Mouse (Mus musculus): ENCODE measurements around the gene Nes. TPM values are rescaled to one million over a fixed set of nuclear protein-coding genes. Genes with fewer than 3 reads are reported as not detected.
A peak's percentile ranks its signal among the peaks of the same experiment; 100 is the strongest.

Nes gene
- total RNA-seq (2021): 1 to 10 TPM; 5.7 to 6.2 TPM
- long read RNA-seq, experiment 1, full-length matches to known transcripts: 4 of 6 reads
- long read RNA-seq, experiment 1, partial matches to known transcripts: 2 of 6 reads
- long read RNA-seq, experiment 1, other reads (novel, unspliced or antisense): 0 of 6 reads
- long read RNA-seq, experiment 2, full-length matches to known transcripts: 10 of 12 reads
- long read RNA-seq, experiment 2, partial matches to known transcripts: 0 of 12 reads
- long read RNA-seq, experiment 2, other reads (novel, unspliced or antisense): 2 of 12 reads

DNA sequence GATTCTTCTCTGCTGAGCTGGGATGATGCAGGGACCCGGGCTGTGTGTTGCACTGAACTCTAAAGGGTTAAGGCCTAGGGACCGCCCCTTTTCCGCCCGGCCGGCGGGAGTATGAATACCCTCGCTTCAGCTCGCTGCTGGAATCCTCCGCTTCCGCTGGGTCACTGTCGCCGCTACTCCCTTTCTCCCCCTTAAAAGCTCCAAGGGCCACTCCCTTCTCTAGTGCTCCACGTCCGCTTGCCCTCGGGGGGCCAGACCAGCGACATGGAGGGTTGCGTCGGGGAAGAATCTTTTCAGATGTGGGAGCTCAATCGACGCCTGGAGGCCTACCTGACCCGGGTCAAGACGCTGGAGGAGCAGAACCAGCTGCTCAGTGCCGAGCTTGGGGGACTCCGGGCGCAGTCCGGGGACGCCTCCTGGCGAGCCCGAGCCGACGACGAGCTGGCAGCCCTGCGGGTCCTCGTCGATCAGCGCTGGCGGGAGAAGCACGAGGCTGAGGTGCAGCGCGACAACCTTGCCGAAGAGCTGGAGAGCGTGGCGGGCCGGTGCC, at the start of gene Nes:
Nes (plus strand) TSS at position 140 of the 550 bp plus-strand sequence.
- TF ChIP-seq CTCF (IDR thresholded peaks at IDR 0.05): no peak
- peak within 1 kb of the TSS; percentile 46 for H3K4me3 ChIP-seq
- intact Hi-C loops (cut with DNase I): loop anchor here (1.0 kb wide), 2 partner anchors 16 to 100 kb away; no protein-coding TSS in a partner anchor
- no peak for DNase-seq (ENCODE audit: extremely low spot score in 1 of 2, low spot score in 2 of 2)
- H3K27ac ChIP-seq: 0 out of 2 replicates have a peak within 1 kb of the TSS, but pooled peaks have one; percentile 7

DNA sequence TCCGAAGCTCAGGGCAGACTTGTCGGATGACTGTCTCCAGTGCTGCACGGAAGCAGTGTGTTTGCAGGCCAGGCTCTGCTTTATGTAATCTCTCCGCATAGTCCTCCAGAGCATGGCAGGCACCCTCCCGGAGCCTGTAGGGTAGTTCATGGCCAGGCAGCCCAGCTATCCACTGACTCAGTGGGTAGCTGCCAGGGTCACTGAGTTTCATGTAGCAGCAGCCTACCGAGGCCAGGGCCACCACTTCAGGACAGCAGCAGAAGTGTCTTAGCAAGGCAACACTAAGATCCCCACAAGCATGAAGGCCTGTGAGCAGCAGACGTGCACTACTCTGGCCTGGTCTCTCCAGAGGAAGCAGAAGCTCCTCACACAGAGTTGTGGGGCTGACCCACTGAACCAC, 45.9 kb upstream of the Nes start:
- no peak overlapping the region for H3K4me3 ChIP-seq
- TF ChIP-seq CTCF (IDR thresholded peaks at IDR 0.05): no peak
- no peak for DNase-seq (ENCODE audit: extremely low spot score in 1 of 2, low spot score in 2 of 2)
- H3K27ac ChIP-seq: no peak overlapping the region
- intact Hi-C loops (cut with DNase I): no loop called here

- no peak for DNase-seq (ENCODE audit: extremely low spot score in 1 of 2, low spot score in 2 of 2)
- Histone ChIP-seq H3K4me3 (no peak overlapping the region), H3K27ac (no peak overlapping the region)
- TF ChIP-seq CTCF (IDR thresholded peaks at IDR 0.05): no peak
- intact Hi-C loops (cut with DNase I): no loop called here
Observed at GRCm38 (mm10) chr3:87927452-87927851, 43.4 kb upstream of the Nes start.

- intact Hi-C loops (cut with DNase I): loop anchor here (1.0 kb wide), 2 partner anchors 10 to 44 kb away; partner anchors contain the start of genes Mrpl24 and Prcc
Observed at GRCm38 (mm10) chr3:87929341-87930077, 41.4 kb upstream of the Nes start.

DNA sequence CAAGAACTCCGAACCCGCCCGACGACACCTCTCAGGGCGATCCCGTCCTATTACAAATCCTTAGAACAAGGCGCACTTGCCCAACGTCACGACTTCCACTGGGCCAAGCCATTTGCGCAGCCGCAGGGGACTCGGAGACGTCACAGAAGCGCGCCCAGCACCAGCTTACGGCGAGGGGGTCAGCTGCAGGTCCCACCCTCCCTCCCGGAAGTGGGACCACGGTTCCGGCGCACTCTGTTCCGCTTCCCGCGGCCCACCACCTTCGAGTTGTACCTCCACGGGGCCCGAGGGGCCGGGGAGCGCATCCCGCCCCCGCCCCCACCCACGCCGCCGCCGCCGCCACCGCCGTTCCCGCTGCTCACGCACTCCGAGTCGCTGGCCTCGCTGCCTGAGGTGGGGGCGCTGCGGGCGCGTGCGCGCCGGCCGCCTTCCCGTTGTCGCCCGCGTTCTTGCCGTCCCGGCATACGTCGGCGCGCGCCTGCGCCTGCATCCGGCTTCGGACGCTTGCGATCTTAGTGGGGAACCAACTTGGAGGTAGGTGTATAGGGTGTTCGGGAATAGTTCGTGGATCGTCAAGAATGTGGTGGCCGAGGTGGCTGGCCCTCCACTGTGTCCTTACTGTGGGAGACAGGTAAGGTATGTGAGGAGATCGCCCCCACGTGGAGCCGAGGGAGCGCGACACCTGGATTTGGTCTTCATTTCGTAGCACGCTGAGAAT, 40.6 kb upstream of the Nes start, which contains the start of the genes Isg20l2 and Rrnad1:
Isg20l2 (plus strand) TSS at position 237 of the 718 bp plus-strand sequence.
Rrnad1 (minus strand) TSS at position 640 of the 718 bp plus-strand sequence.
- peak; percentile 60 for TF ChIP-seq CTCF (IDR thresholded peaks at IDR 0.05)
- H3K4me3 ChIP-seq: peak within 1 kb of the TSS; percentile 83
- peak; percentile 96 to 99 for DNase-seq (ENCODE audit: extremely low spot score in 1 of 2, low spot score in 2 of 2)
- H3K27ac ChIP-seq: peak within 1 kb of the TSS; percentile 73
- intact Hi-C loops (cut with DNase I): loop anchor here (1.0 kb wide), 2 partner anchors 11 to 45 kb away; partner anchors contain the start of genes Mrpl24 and Prcc

More at GRCm38 (mm10) chr3:87929341-87930077, 41.4 kb upstream of the Nes start:
- Histone ChIP-seq H3K27ac (peak overlapping the region; percentile 73), H3K4me3 (peak overlapping the region; percentile 83)
- DNase-seq (ENCODE audit: extremely low spot score in 1 of 2, low spot score in 2 of 2): no peak
- TF ChIP-seq CTCF (IDR thresholded peaks at IDR 0.05): no peak

DNA sequence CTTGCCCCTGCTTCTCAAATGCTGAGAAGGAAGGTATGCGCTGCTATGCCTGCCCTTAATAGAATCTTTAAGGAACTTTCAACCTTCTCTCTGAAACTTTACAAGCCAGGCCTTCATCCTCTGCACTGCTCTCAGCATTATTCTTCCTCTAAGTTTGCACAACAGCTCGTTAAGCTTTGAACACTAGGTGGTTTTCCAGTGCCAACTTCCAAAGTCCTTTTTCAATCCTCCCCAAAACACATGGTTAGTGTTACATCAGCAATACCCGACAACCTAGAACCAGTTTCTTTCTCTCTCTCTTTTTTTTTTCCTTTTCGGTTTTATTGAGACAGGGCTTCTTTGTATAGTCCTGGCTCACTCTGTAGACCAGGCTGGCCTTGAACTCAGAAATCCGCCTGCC, 36.9 kb upstream of the Nes start:
- no peak for TF ChIP-seq CTCF (IDR thresholded peaks at IDR 0.05)
- no peak for DNase-seq (ENCODE audit: extremely low spot score in 1 of 2, low spot score in 2 of 2)
- intact Hi-C loops (cut with DNase I): no loop called here
- Histone ChIP-seq H3K27ac (no peak overlapping the region), H3K4me3 (no peak overlapping the region)

- intact Hi-C loops (cut with DNase I): no loop called here
- no peak for TF ChIP-seq CTCF (IDR thresholded peaks at IDR 0.05)
- H3K4me3 ChIP-seq: no peak overlapping the region
Observed at GRCm38 (mm10) chr3:87934501-87934900, 36.4 kb upstream of the Nes start.

GRCm38 (mm10) chr3:87935201-87935600, 35.7 kb upstream of the Nes start:
- no peak for TF ChIP-seq CTCF (IDR thresholded peaks at IDR 0.05)
- no peak for DNase-seq (ENCODE audit: extremely low spot score in 1 of 2, low spot score in 2 of 2)
- H3K4me3 ChIP-seq: no peak overlapping the region
- intact Hi-C loops (cut with DNase I): loop anchor here (1.0 kb wide), 3 partner anchors 26 to 136 kb away; no protein-coding TSS in a partner anchor
- H3K27ac ChIP-seq: no peak overlapping the region

More at GRCm38 (mm10) chr3:87934501-87934900, 36.4 kb upstream of the Nes start:
- no peak overlapping the region for H3K27ac ChIP-seq
- no peak for DNase-seq (ENCODE audit: extremely low spot score in 1 of 2, low spot score in 2 of 2)

- Histone ChIP-seq H3K27ac (no peak overlapping the region), H3K4me3 (no peak overlapping the region)
- peak; percentile 98 for TF ChIP-seq CTCF (IDR thresholded peaks at IDR 0.05)
- DNase-seq (ENCODE audit: extremely low spot score in 1 of 2, low spot score in 2 of 2): peak; percentile 76 to 81
- intact Hi-C loops (cut with DNase I): loop anchor here (1.0 kb wide), 3 partner anchors 26 to 136 kb away; no protein-coding TSS in a partner anchor
Observed at GRCm38 (mm10) chr3:87935776-87936175, 35.1 kb upstream of the Nes start.

GRCm38 (mm10) chr3:87940611-87941010, 30.3 kb upstream of the Nes start:
- no peak for TF ChIP-seq CTCF (IDR thresholded peaks at IDR 0.05)
- DNase-seq (ENCODE audit: extremely low spot score in 1 of 2, low spot score in 2 of 2): no peak
- H3K27ac ChIP-seq: no peak overlapping the region
- intact Hi-C loops (cut with DNase I): no loop called here
- H3K4me3 ChIP-seq: no peak overlapping the region

DNA sequence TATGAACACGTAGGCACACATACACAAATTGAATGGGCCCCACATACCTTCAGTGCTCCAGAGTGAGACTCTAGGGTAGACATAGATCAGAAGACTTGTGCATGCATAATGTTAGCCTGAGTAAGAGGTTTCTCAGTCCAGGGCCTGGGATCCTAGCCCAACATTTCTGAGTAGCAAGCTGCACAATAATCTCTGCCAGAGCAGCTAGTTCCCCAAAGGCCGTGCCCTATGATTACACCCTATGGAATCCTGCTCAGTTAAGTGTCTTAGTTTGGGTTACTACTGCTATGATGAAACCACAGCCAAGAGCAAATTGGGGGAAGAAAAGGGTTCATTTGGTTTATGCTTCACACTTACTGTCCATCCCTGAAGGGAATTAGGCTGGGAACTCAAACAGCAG, 28.4 kb upstream of the Nes start:
- intact Hi-C loops (cut with DNase I): no loop called here
- TF ChIP-seq CTCF (IDR thresholded peaks at IDR 0.05): no peak
- no peak for DNase-seq (ENCODE audit: extremely low spot score in 1 of 2, low spot score in 2 of 2)
- Histone ChIP-seq H3K4me3 (no peak overlapping the region), H3K27ac (no peak overlapping the region)
